Mouse (Mus musculus): ENCODE data around the gene Samd9l. TPM values are rescaled to one million over a fixed set of nuclear protein-coding genes. Genes with fewer than 3 reads are reported as not detected.

The Samd9l gene
- polyA plus RNA-seq, 1 experiment from 2014 or later, result 0.11 TPM

Other genes with a start within 250 kb of the Samd9l start
- gene Hepacam2, start 98.7 kb upstream of the Samd9l start, polyA plus RNA-seq (2014; fragmentation: Nextera tagmentation; extraction: Ambion mirVana), result 0.73 and 1.8 TPM in 2 replicates
- gene Vps50, start 98.8 kb upstream of the Samd9l start, polyA plus RNA-seq (2014; fragmentation: Nextera tagmentation; extraction: Ambion mirVana), result 41.7 and 41.8 TPM in 2 replicates